Mouse (Mus musculus) layer of hippocampus, postnatal 36 days (tissue): ENCODE data around the gene Anxa3. TPM values are rescaled to one million over a fixed set of nuclear protein-coding genes. Genes with fewer than 3 reads are reported as not detected.

ENCODE experiments used
- DNase-seq, 2 experiments: peaks; one replicate each; pipeline ENCODE4 v3.0.0; 2022
- total RNA-seq, 2 experiments: library from RNA; stranded (reverse); gene quantifications; 2 replicates each; pipeline ENCODE4 v1.2.3; 2021

Anxa3 gene
- total RNA-seq, 2 experiments from 2014 or later = 10.0 to 10.6 TPM

GRCm38 (mm10) chr5:96848386-96848785 lies 55.2 kb downstream of the Anxa3 start:
- DNase-seq = no peak

DNA sequence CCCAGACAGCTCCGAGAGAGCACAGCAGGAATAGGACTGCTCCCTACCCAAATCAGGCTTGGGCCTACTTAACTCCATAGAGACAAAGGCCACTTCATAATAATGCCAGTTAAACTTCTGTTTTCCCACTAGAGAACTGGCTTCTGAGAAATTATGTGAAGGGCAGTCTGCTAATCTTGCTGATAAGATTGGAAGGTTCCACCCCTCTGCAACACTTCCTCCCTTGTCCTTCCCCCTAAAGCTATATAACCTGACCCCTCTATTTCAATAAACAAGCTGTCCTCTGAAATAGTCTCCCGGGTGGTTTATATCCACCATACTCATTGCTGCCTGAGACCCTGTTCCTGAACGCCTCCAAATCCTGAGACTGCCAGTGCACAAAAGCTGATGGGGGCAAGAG lies 56.1 kb downstream of the Anxa3 start:
- no peak for DNase-seq

GRCm38 (mm10) chr5:96853451-96853850 lies 60.3 kb downstream of the Anxa3 start:
- DNase-seq = no peak

DNA sequence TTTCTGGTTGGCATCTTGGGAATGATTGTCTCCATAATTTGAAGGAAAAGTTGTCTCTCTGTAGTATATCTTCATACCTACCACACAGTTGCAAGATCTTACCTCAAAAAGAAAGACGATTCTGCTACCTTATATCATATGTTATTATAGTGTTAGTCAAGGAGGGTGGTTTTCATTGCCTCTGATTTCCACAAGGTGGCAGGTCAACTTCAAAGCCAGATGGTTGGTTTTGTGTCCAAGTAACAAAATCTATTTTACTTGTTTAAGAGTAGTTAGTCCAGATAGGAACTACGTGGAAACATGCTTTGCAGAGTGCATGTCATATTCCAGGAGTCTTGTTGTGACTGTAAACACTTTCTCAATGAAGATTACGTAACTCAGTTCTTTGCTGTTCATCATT lies 61.2 kb downstream of the Anxa3 start:
- DNase-seq = no peak

DNA sequence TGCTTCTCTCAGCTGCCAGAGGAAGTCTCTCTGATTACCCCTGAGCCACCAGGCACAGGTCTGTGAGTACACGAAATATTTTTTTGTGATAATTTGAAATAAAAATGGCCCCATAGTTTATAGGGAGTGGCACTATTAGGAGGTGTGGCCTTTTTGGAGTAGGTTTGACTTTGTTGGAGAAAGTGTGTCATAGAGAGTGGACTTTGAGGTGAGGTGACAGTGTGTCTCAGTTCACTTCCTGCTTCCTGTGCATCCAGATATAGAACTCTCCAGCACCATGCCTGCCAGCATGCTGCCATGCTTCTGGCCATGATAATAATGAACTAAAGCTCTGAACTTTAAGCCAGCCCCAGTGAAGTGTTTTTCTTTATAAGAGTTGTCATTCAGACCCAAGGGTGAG lies 66.8 kb downstream of the Anxa3 start:
- DNase-seq = no peak

DNA sequence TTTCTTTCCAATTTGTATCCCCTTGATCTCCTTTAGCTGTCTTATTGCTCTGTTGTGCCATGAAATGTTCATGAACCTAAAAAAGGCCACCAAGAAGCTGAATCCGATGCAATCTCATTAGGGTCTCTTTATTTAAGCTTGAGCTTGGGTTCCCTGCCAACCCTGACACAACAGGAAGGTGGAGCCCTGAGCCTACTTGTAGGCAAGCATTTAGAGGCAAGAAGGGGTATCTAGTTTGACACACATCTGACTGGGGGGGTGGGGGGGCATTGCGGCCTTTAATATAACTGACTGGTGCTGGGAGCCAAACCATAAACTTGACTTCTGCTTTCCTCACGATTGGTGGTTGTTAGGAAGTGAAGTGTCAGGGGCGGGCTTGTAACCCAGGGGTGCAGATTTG lies 74.0 kb downstream of the Anxa3 start:
- DNase-seq = no peak

- no peak for DNase-seq
Observed at GRCm38 (mm10) chr5:96868893-96869292, 75.8 kb downstream of the Anxa3 start.

- DNase-seq = no peak
Observed at GRCm38 (mm10) chr5:96870996-96871395, 77.9 kb downstream of the Anxa3 start.

DNA sequence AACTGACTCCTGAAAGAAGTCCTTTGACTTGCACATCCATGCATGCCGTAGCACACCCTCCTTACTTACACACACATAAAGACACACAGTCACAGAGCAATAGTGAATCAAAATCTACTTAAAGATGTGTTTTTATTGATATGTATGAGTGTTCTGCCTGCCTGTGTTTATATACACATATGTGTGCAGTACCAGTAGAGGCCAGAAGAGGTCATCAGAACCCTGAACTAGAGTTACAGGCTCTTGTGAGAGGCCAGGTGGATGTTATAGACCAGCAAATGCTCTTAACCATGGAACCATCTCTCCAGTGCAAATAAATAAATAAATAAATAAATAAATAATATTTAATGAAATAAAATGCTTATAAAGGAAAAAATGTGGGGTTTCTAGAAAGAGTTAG lies 85.0 kb downstream of the Anxa3 start:
- no peak for DNase-seq

- no peak for DNase-seq
Observed at GRCm38 (mm10) chr5:96878851-96879540, 85.9 kb downstream of the Anxa3 start.

GRCm38 (mm10) chr5:96880231-96880630 lies 87.1 kb downstream of the Anxa3 start:
- DNase-seq = no peak

GRCm38 (mm10) chr5:96881118-96881517 lies 88.0 kb downstream of the Anxa3 start:
- no peak for DNase-seq

DNA sequence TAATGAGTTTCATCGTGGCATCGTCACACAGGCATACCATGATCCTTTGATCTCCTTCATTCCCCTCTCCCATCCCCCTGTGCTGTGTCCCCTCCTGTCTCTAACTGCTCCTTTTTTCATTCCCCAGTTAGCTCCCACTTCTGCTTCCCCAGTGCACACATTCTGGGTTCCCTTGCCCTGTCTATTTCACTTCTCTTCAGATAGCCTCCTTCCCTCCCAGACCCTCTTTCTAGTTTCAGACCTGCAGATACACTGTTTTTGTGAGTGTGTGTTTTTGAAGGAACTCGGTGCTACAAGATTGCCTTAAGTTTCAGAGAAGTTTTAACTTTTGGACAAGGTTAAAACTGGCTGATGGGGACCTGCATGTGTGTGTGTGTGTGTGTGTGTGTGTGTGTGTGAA lies 88.5 kb downstream of the Anxa3 start:
- DNase-seq = no peak

DNA sequence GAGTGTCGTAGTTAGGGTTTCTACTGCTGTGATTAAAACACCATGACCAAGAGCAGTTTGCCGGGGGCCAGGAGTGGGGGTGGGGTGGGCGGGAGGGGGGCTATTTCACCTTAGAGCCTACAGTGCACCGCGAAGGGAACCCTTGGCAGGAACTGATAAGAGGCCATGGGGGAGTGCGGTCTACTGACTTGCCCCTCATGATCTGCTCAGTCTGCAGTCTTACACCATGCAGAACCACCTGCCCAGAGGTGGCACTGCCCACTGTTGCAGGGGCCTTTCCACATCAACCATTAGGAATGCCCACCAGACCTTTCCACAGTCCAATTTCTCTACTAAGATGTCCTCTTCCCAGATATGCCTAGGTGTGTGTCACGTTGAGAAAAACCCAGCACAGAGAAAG lies 92.1 kb downstream of the Anxa3 start:
- no peak for DNase-seq

- DNase-seq = no peak
Observed at GRCm38 (mm10) chr5:96888396-96888795, 95.3 kb downstream of the Anxa3 start.

DNA sequence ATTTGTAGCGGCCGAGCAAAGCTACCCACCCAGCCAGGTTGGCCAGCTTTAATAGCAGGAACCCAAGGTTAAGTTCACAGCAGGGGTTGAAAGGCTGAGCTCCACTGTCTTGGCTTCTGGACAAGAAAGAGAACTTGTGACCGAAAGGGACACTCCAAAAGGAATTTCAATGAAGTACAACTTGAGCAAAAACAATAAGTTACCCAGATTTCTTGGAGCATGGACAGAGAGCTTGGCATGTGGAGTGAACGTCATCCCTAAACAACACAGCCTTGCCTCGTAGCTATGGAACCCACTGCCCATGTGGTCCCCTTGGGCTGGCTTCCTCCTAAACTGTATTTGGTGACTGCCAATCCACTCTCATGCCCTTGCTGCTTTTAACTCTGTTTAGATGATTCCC lies 97.2 kb downstream of the Anxa3 start:
- DNase-seq = no peak

Other genes starting within 250 kb of the Anxa3 start
- gene Bmp2k, start 204.3 kb downstream of the Anxa3 start, total RNA-seq = 10 to 100 TPM; 13.1 to 13.7 TPM